Mouse (Mus musculus) midbrain, postnatal 0 days (tissue): ENCODE measurements around the gene Nagk. TPM values are rescaled to one million over a fixed set of nuclear protein-coding genes. Genes with fewer than 3 reads are reported as not detected.
"Not testable (repeated sequence)": the region's sequence is repeated elsewhere in the genome, so short reads cannot be mapped to it uniquely, and the experiment has no call there.

Source experiments
- ATAC-seq: fragments of 200-750 bp; cut with Nextera tagmentation; 2 replicates; pipeline ENCODE4 v1.8.0; 2017; ENCODE audit warnings: moderate number of reproducible peaks, mild to moderate bottlenecking, moderate TSS enrichment, moderate library complexity; ENCODE audit not compliant: low FRiP score
- DNase-seq: peaks from one replicate; pipeline ENCODE4 v3.0.0-alpha.2; 2015; ENCODE audit warnings: low spot score
- H3K27ac ChIP-seq: fragments of 300-500 bp; sonication (generic); 2 replicates; pipeline ENCODE4 v1.5.1; 2014; ENCODE audit warnings: low read depth, mild to moderate bottlenecking, low read length, mixed read lengths
- H3K27me3 ChIP-seq: fragments of 300-500 bp; sonication (generic); 2 replicates; pipeline ENCODE4 v1.6.1; 2014; ENCODE audit warnings: low read length, control low read depth, mixed read lengths; ENCODE audit not compliant: insufficient read depth
- H3K36me3 ChIP-seq: fragments of 300-500 bp; sonication (generic); 2 replicates; pipeline ENCODE4 v1.6.1; 2014; ENCODE audit warnings: low read length, control low read depth, mixed read lengths; ENCODE audit not compliant: insufficient read depth
- H3K4me1 ChIP-seq: fragments of 300-500 bp; sonication (generic); 2 replicates; pipeline ENCODE4 v1.6.1; 2014; ENCODE audit warnings: mild to moderate bottlenecking, control low read depth, antibody characterized with exemption, low read length, mixed read lengths; ENCODE audit not compliant: insufficient read depth
- H3K4me2 ChIP-seq: fragments of 300-500 bp; sonication (generic); 2 replicates; pipeline ENCODE4 v1.6.1; 2014; ENCODE audit warnings: low read depth, mild to moderate bottlenecking, low read length, mixed read lengths; ENCODE audit not compliant: poor library complexity, severe bottlenecking
- H3K4me3 ChIP-seq: fragments of 300-500 bp; sonication (generic); 2 replicates; pipeline ENCODE4 v1.5.1; 2014; ENCODE audit warnings: low read depth, mild to moderate bottlenecking, low read length, moderate library complexity
- H3K9ac ChIP-seq: fragments of 300-500 bp; sonication (generic); replicated peaks from 2 replicates; pipeline ENCODE4 v1.6.1; 2014; ENCODE audit warnings: mild to moderate bottlenecking, low read length, moderate library complexity, mixed read lengths; ENCODE audit not compliant: poor library complexity, severe bottlenecking
- H3K9me3 ChIP-seq: fragments of 300-500 bp; sonication (generic); 2 replicates; pipeline ENCODE4 v1.6.1; 2016; ENCODE audit warnings: low read length, control low read depth
- CTCF ChIP-seq: IDR thresholded peaks from 2 replicates; pipeline ENCODE4 v1.5.1; 2016; ENCODE audit warnings: antibody characterized with exemption, mild to moderate bottlenecking
- WGBS: fragments of 180-500 bp; shearing (Covaris S2); extraction: QIAGEN DNeasy Blood & Tissue Kit; methylation state at CpG from one replicate; pipeline ENCODE4 v1.1.7; 2014; 5-methylcytosine and 5-hydroxymethylcytosine counted together
- polyA plus RNA-seq: library from polyadenylated mRNA; unstranded; fragments of >200 nt; fragmentation: Nextera tagmentation; extraction: Ambion mirVana; gene quantifications from 2 replicates; pipeline ENCODE4 v1.2.1, GENCODE M21; 2015
- total RNA-seq: library from RNA; depleted of rRNA; stranded (reverse); fragments of >200 nt; gene quantifications from 2 replicates; pipeline ENCODE4 v1.2.3, GENCODE M21; 2014

The Nagk gene
- total and polyA plus RNA-seq, 2 experiments from 2014 or later, result 60.6 to 94.7 TPM

- H3K9ac ChIP-seq, result no peak overlapping the region
- ATAC-seq (no peak), DNase-seq (no peak)
- peaks cover 1% of the 10 kb centered on the region; the same call in 1 of the 2 replicates for H3K36me3 ChIP-seq
- 69% methylated on average over 1 of the region's 1 CpGs for WGBS
- H3K27ac ChIP-seq, result no peak overlapping the region
- no peaks in the 10 kb centered on the region for H3K9me3 ChIP-seq
- no peak overlapping the region for H3K4me2 ChIP-seq
- H3K4me3 ChIP-seq, result no peak overlapping the region
- TF ChIP-seq CTCF, result no peak
- H3K27me3 ChIP-seq, result no peaks in the 10 kb centered on the region
- no peaks in the 10 kb centered on the region for H3K4me1 ChIP-seq
Observed at GRCm38 (mm10) chr6:83818996-83819395, 24.2 kb downstream of the Nagk start.

- DNase-seq (no peak), ATAC-seq (no peak)
- no peaks in the 10 kb centered on the region for H3K4me1 ChIP-seq
- no peak for TF ChIP-seq CTCF
- no peaks in the 10 kb centered on the region for H3K9me3 ChIP-seq
- no peak overlapping the region for H3K4me3 ChIP-seq
- H3K27ac ChIP-seq, result no peak overlapping the region
- H3K27me3 ChIP-seq, result no peaks in the 10 kb centered on the region
- H3K4me2 ChIP-seq, result no peak overlapping the region
- H3K9ac ChIP-seq, result no peak overlapping the region
- no peaks in the 10 kb centered on the region for H3K36me3 ChIP-seq
- 77% methylated on average over 2 of the region's 2 CpGs for WGBS
Observed at GRCm38 (mm10) chr6:83820727-83821515, 26.1 kb downstream of the Nagk start.

GRCm38 (mm10) chr6:83821856-83822255, 27.1 kb downstream of the Nagk start:
- ATAC-seq, result no peak
- Histone ChIP-seq H3K27ac (no peak overlapping the region), H3K36me3 (no peaks in the 10 kb centered on the region), H3K4me1 (no peaks in the 10 kb centered on the region), H3K4me3 (no peak overlapping the region), H3K9ac (no peak overlapping the region), H3K4me2 (no peak overlapping the region), H3K9me3 (no peaks in the 10 kb centered on the region), H3K27me3 (no peaks in the 10 kb centered on the region)
- TF ChIP-seq CTCF, result no peak
- peak; percentile 9 for DNase-seq
- 26% methylated on average over 2 of the region's 2 CpGs for WGBS

- Histone ChIP-seq H3K27ac (peak overlapping the region; percentile 87), H3K36me3 (no peaks in the 10 kb centered on the region), H3K4me3 (peak overlapping the region; percentile 70), H3K4me2 (peak overlapping the region; percentile 72), H3K9ac (peak overlapping the region; percentile 75), H3K4me1 (no peaks in the 10 kb centered on the region; the same call in 1 of the 2 replicates), H3K27me3 (no peaks in the 10 kb centered on the region), H3K9me3 (no peaks in the 10 kb centered on the region)
- no peak for TF ChIP-seq CTCF
- under 1% methylated on average over 35 of the region's 35 CpGs for WGBS
- DNase-seq, result peak; percentile 8
- peak; percentile 84 for ATAC-seq
Observed at GRCm38 (mm10) chr6:83830941-83831605, 36.3 kb downstream of the Nagk start.

GRCm38 (mm10) chr6:83831606-83832123, 36.9 kb downstream of the Nagk start, which contains the start of gene Paip2b:
Gene Paip2b (minus strand): TSS chr6:83831741.
- peak within 1 kb of the TSS; percentile 72 for H3K4me2 ChIP-seq
- peak; percentile 99 for ATAC-seq
- peak within 1 kb of the TSS; percentile 70 for H3K4me3 ChIP-seq
- no peaks in the 10 kb centered on the region; the same call in 1 of the 2 replicates for H3K4me1 ChIP-seq
- H3K9me3 ChIP-seq, result no peaks in the 10 kb centered on the region
- peak; percentile 100 for DNase-seq
- H3K27ac ChIP-seq, result peak within 1 kb of the TSS; percentile 87
- H3K36me3 ChIP-seq, result no peaks in the 10 kb centered on the region
- WGBS, result under 1% methylated on average over 33 of the region's 37 CpGs
- H3K27me3 ChIP-seq, result no peaks in the 10 kb centered on the region
- TF ChIP-seq CTCF, result peak; percentile 26; the same call in 1 of the 2 replicates
- peak within 1 kb of the TSS; percentile 75 for H3K9ac ChIP-seq

- Histone ChIP-seq H3K4me2 (peak overlapping the region; percentile 40), H3K4me3 (peak overlapping the region; percentile 26; the same call in 1 of the 2 replicates)
- H3K36me3 ChIP-seq, H3K4me1 ChIP-seq, H3K27ac ChIP-seq, H3K9ac ChIP-seq, ATAC-seq, DNase-seq, H3K27me3 ChIP-seq, H3K9me3 ChIP-seq: not testable (repeated sequence)
- WGBS, result 77% methylated on average over 1 of the region's 1 CpGs
Observed at GRCm38 (mm10) chr6:83832393-83832792, 37.6 kb downstream of the Nagk start.
